Mouse (Mus musculus) heart, adult 11 months (tissue): ENCODE data around the gene Sec1.
"Not testable (repeated sequence)": the region's sequence is repeated elsewhere in the genome, so short reads cannot be mapped to it uniquely, and the experiment has no call there.

Experiments
- DNase-seq: peaks from one replicate; pipeline ENCODE4 v3.0.0; 2022

Sec1 gene

GRCm38 (mm10) chr7:45677627-45678295 lies 16.4 kb downstream of the Sec1 start:
- no peak for DNase-seq

GRCm38 (mm10) chr7:45668921-45669320 lies 25.3 kb downstream of the Sec1 start:
- no peak for DNase-seq

- DNase-seq, result no peak
These were observed 26.4 kb downstream of the Sec1 start for GRCm38 (mm10) chr7:45667761-45668160.

GRCm38 (mm10) chr7:45666161-45666560 lies 28.0 kb downstream of the Sec1 start, which contains the start of gene Fut2:
Gene Fut2, minus strand, starts transcription at chr7:45666394.
- no peak for DNase-seq

GRCm38 (mm10) chr7:45665303-45666138 lies 28.7 kb downstream of the Sec1 start:
- no peak for DNase-seq

- not testable (repeated sequence) for DNase-seq
These were observed 32.5 kb downstream of the Sec1 start for GRCm38 (mm10) chr7:45661702-45662101.

GRCm38 (mm10) chr7:45660746-45661478 lies 33.3 kb downstream of the Sec1 start:
- DNase-seq, result no peak

GRCm38 (mm10) chr7:45654424-45655047 lies 39.7 kb downstream of the Sec1 start:
- no peak for DNase-seq

GRCm38 (mm10) chr7:45650484-45650883 lies 43.7 kb downstream of the Sec1 start:
- DNase-seq, result peak; percentile 92

GRCm38 (mm10) chr7:45649351-45649750 lies 44.9 kb downstream of the Sec1 start:
- DNase-seq, result peak; percentile 97

GRCm38 (mm10) chr7:45646671-45647070 lies 47.5 kb downstream of the Sec1 start:
- no peak for DNase-seq

- DNase-seq, result no peak
These were observed 48.6 kb downstream of the Sec1 start for GRCm38 (mm10) chr7:45645591-45645971.

GRCm38 (mm10) chr7:45644872-45645590 lies 49.2 kb downstream of the Sec1 start:
- DNase-seq, result no peak

GRCm38 (mm10) chr7:45644183-45644582 lies 50.0 kb downstream of the Sec1 start:
- peak; percentile 95 for DNase-seq

- DNase-seq, result peak; percentile 99
These were observed 50.6 kb downstream of the Sec1 start for GRCm38 (mm10) chr7:45643441-45644178.

GRCm38 (mm10) chr7:45642503-45643255 lies 51.5 kb downstream of the Sec1 start:
- DNase-seq, result no peak

- DNase-seq, result no peak
These were observed 52.1 kb downstream of the Sec1 start for GRCm38 (mm10) chr7:45642083-45642482.

GRCm38 (mm10) chr7:45641391-45642040 lies 52.7 kb downstream of the Sec1 start:
- peak; percentile 98 for DNase-seq

- DNase-seq, result peak; percentile 97
These were observed 53.8 kb downstream of the Sec1 start for GRCm38 (mm10) chr7:45640191-45640957.
